Mouse (Mus musculus): ENCODE data around the gene Gabrd. TPM values are rescaled to one million over a fixed set of nuclear protein-coding genes. Genes with fewer than 3 reads are reported as not detected.

Gabrd gene
- polyA plus RNA-seq, 1 experiment from 2014 or later, result 0.07 TPM

DNA sequence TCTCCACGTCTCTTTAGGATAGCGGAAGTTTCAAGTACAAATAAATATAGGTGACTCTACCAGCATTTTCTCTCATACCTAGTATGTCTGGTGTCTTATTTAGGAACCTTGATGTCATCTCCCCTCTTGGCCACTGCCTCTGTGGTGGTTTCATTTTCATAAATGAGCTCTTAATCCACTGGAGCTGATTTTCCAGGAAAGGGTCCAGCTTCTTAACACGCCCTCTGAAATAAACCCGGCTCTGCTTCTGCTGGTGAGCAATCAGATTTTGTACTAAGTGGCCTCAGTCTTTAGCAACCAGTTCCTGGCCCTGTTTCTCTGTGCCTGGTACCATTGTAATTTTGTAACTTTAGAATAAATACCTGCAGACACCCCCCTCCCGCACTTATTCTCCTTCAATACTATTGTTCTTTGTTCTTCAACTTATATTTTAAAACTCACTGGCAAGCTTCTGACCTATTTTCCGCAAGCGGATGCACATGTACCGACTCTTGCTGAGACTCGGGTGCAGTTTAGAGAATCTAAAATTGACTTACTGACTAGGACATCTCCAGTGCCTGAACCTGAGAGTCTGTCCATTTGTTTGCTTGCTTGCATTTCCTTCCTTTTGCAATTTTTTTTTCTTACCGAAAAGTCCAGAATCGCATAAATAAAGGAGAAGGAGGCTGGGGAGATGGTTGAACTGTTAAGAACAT, 15.9 kb upstream of the Gabrd start:
- H3K4me2 ChIP-seq, result no peak overlapping the region
- H3K9me3 ChIP-seq, result no peaks in the 10 kb centered on the region
- H3K36me3 ChIP-seq, result no peaks in the 10 kb centered on the region
- 86% methylated on average over 11 of the region's 11 CpGs for WGBS
- no peak for ATAC-seq (ENCODE audit: borderline replicate concordance, extremely low read depth, low FRiP score, low TSS enrichment)
- H3K27me3 ChIP-seq, result 0 out of 2 replicates have a peak, but pooled peaks cover 4% of the 10 kb centered on the region
- no peak overlapping the region for H3K9ac ChIP-seq
- peaks cover 9% of the 10 kb centered on the region for H3K4me1 ChIP-seq
- no peak overlapping the region for H3K4me3 ChIP-seq
- H3K27ac ChIP-seq, result no peak overlapping the region

DNA sequence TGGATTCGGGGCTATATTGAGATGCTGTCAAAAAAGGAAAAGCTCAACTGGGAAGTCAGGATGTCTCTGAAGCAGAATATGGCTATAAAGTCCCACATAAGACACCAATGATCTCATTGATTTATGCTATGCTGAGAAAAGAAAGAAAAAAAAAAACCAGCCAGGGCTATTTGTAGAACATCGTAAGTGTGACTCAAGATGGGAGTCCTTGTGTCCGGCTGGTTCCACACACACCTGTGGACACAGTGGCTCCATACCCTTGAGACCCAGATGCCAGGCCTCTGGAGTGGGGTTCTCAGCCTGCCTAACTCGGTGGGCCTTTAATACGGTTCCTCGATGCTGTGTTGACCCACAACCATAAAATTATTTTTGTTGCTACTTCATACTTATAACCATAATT, 14.2 kb upstream of the Gabrd start:
- ATAC-seq (ENCODE audit: borderline replicate concordance, extremely low read depth, low FRiP score, low TSS enrichment), result no peak
- 87% methylated on average over 6 of the region's 6 CpGs for WGBS
- H3K9me3 ChIP-seq, result no peaks in the 10 kb centered on the region
- H3K27me3 ChIP-seq, result 0 out of 2 replicates have a peak, but pooled peaks cover 7% of the 10 kb centered on the region
- H3K27ac ChIP-seq, result no peak overlapping the region
- H3K4me3 ChIP-seq, result no peak overlapping the region
- H3K9ac ChIP-seq, result no peak overlapping the region
- peaks cover 13% of the 10 kb centered on the region for H3K4me1 ChIP-seq
- H3K36me3 ChIP-seq, result no peaks in the 10 kb centered on the region
- H3K4me2 ChIP-seq, result no peak overlapping the region

DNA sequence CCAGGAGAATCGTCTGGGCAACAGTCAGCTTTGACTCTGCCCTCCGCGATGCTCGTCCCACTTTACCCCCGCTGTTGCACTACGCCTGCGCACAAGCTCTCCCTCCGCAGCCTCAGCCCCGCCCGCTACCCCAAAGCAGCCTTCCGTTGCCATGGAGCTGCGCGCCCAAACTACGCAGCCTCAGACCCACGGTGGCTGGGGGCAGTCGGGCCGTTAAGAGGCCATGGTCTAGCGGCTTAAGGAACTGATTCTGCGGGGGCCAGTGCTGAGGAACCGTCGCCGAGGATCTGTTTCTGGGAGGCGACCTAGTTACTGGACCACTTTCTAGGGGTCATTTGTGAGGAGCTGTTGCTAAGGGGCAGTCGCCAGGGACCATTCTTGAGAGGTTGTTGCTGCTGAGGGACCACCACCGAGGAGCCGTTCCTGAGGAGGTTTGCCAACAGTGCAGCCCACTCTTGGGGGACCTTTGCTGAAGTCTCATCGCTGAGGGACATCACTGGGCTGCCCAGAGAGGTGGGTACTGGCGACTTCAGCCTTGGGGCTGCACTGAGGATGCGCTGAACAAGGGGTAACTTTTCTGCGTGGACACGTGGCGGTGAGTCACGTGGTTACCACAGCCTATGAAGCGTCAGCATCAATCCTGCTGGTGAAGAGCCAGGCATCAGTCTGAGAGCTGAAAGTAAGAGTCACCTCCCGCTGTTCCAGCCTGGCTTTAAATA, 11.3 kb upstream of the Gabrd start, which contains the start of gene Cfap74:
TSS of gene Cfap74 (plus strand) at position 133 of the 719 bp plus-strand sequence.
- H3K27ac ChIP-seq, result no peak within 1 kb of the TSS
- peak within 1 kb of the TSS; percentile 34 for H3K9ac ChIP-seq
- peak; percentile 93 for ATAC-seq (ENCODE audit: borderline replicate concordance, extremely low read depth, low FRiP score, low TSS enrichment)
- H3K27me3 ChIP-seq, result 0 out of 2 replicates have a peak, but pooled peaks cover 7% of the 10 kb centered on the region
- under 1% methylated on average over 35 of the region's 35 CpGs for WGBS
- no peaks in the 10 kb centered on the region for H3K9me3 ChIP-seq
- H3K4me2 ChIP-seq, result peak within 1 kb of the TSS; percentile 90
- H3K36me3 ChIP-seq, result no peaks in the 10 kb centered on the region
- peaks cover 13% of the 10 kb centered on the region for H3K4me1 ChIP-seq
- H3K4me3 ChIP-seq, result peak within 1 kb of the TSS; percentile 45

DNA sequence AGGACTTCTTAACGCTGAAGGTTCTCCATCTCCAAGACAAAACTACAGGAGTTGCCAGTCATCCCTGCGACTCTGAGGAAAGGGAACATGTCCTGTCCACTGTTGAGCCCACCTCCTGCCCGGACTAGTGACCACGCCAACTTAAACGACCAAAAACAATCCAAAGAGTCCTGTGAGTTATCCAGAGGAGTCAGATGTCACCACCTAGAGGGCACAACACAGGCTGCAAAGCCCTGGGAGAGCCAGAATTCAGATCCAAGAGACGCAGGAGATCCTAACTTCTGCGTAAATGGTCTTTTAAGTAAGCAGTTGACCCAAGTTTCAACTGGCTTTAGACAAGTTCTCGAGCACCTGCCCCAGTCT, 10.8 kb upstream of the Gabrd start:
- 0 out of 2 replicates have a peak, but pooled peaks cover 7% of the 10 kb centered on the region for H3K27me3 ChIP-seq
- H3K36me3 ChIP-seq, result no peaks in the 10 kb centered on the region
- H3K9ac ChIP-seq, result no peak overlapping the region
- ATAC-seq (ENCODE audit: borderline replicate concordance, extremely low read depth, low FRiP score, low TSS enrichment), result peak; percentile 35; the same call in 1 of the 2 replicates
- H3K4me2 ChIP-seq, result peak overlapping the region; percentile 90
- H3K4me3 ChIP-seq, result peak overlapping the region; percentile 45
- no peak overlapping the region for H3K27ac ChIP-seq
- peaks cover 13% of the 10 kb centered on the region for H3K4me1 ChIP-seq
- WGBS, result 3% methylated on average over 8 of the region's 8 CpGs
- no peaks in the 10 kb centered on the region for H3K9me3 ChIP-seq

DNA sequence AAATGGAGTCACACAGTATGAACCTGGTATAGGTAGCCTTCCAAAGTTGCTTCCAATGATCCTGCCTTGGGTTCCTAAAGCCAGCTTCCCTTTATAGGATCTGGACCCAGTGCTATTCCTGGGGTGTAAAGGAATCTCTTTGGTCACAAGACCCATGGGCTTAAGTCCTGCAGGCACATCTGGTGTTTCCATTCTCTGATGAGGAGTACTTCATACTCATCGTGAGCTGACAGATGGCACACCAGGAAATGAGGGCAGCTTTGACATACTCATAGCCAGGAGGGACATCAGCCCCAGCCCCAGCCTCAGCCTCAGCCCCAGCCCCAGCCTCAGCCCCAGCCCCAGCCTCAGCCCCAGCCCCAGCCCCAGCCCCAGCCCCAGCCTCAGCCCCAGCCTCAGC, 4.6 kb upstream of the Gabrd start:
- WGBS, result 64% methylated on average over 1 of the region's 1 CpGs
- Histone ChIP-seq H3K4me2 (no peak overlapping the region), H3K27me3 (peaks cover 17% of the 10 kb centered on the region), H3K9me3 (no peaks in the 10 kb centered on the region), H3K4me3 (no peak overlapping the region), H3K36me3 (no peaks in the 10 kb centered on the region), H3K9ac (no peak overlapping the region), H3K27ac (no peak overlapping the region), H3K4me1 (peaks cover 7% of the 10 kb centered on the region)
- no peak for ATAC-seq (ENCODE audit: borderline replicate concordance, extremely low read depth, low FRiP score, low TSS enrichment)

DNA sequence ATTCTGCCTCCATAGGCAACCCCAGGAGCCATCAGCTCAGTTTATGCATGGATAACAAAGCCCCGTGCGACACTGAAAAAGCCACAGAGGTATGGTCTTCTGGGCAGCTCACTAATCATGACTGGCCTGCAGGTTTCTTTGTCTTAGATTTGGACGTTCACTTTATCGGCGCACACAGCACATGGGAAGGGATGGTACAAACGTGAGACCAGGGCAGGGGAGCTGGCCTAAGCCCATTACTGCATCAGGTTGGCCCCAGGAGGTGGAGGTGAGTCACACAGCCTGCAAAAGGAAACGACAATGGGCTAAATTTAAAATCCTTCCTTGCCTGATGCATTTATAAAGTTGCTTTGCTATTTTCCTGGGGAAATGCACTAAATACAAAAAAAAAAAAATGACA, 3.2 kb upstream of the Gabrd start:
- no peak for ATAC-seq (ENCODE audit: borderline replicate concordance, extremely low read depth, low FRiP score, low TSS enrichment)
- no peak overlapping the region for H3K27ac ChIP-seq
- peaks cover 7% of the 10 kb centered on the region for H3K4me1 ChIP-seq
- no peaks in the 10 kb centered on the region for H3K36me3 ChIP-seq
- no peak overlapping the region for H3K9ac ChIP-seq
- no peaks in the 10 kb centered on the region for H3K9me3 ChIP-seq
- H3K27me3 ChIP-seq, result peaks cover 29% of the 10 kb centered on the region
- H3K4me2 ChIP-seq, result no peak overlapping the region
- 67% methylated on average over 7 of the region's 7 CpGs for WGBS
- H3K4me3 ChIP-seq, result no peak overlapping the region

DNA sequence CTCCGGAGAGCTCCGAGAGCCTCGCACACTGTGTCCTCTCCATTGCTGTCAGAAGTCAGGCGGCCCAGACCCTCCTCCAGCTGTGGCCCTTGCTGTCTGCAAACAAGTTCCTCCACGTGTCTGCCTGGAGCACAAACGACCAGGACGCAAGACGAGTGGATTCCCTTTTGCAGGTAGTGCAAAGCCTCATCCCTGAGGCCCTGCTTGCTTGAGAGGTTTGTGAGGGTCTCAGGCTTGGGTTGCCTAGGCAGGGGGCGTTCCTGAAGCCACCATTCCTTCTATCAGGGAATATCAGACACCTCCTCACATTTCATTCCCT, 269 bp upstream of the Gabrd start:
- Histone ChIP-seq H3K36me3 (no peaks in the 10 kb centered on the region), H3K9ac (no peak overlapping the region), H3K9me3 (no peaks in the 10 kb centered on the region), H3K27me3 (peaks cover 29% of the 10 kb centered on the region), H3K4me3 (peak overlapping the region; percentile 33), H3K4me2 (peak overlapping the region; percentile 72), H3K4me1 (peaks cover 7% of the 10 kb centered on the region), H3K27ac (no peak overlapping the region)
- ATAC-seq (ENCODE audit: borderline replicate concordance, extremely low read depth, low FRiP score, low TSS enrichment), result no peak
- 3% methylated on average over 9 of the region's 9 CpGs for WGBS

DNA sequence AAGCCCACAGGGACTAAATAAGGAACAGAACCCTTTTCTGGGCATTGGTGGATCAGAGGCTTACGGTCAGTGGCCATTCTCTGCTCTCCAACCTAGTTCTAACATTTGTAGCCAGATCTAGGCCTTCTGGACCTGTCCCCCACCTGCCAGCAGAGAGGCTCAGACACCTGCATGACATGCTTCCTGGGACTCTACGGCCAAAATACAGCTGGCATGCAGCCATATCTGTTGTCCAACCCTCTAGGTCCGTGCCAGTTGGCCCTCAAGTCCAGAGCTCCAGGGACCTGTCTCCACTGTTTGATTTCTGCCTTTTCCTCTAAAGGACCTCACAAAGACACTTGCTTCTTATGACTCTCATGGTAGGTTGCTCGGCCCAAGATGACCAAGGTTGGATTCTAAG, 1.2 kb downstream of the Gabrd start:
- no peak overlapping the region for H3K4me2 ChIP-seq
- H3K4me3 ChIP-seq, result no peak overlapping the region
- no peak overlapping the region for H3K27ac ChIP-seq
- peaks cover 29% of the 10 kb centered on the region for H3K27me3 ChIP-seq
- H3K9me3 ChIP-seq, result no peaks in the 10 kb centered on the region
- H3K4me1 ChIP-seq, result peaks cover 7% of the 10 kb centered on the region
- ATAC-seq (ENCODE audit: borderline replicate concordance, extremely low read depth, low FRiP score, low TSS enrichment), result no peak
- no peaks in the 10 kb centered on the region for H3K36me3 ChIP-seq
- WGBS, result 75% methylated on average over 4 of the region's 4 CpGs
- no peak overlapping the region for H3K9ac ChIP-seq

DNA sequence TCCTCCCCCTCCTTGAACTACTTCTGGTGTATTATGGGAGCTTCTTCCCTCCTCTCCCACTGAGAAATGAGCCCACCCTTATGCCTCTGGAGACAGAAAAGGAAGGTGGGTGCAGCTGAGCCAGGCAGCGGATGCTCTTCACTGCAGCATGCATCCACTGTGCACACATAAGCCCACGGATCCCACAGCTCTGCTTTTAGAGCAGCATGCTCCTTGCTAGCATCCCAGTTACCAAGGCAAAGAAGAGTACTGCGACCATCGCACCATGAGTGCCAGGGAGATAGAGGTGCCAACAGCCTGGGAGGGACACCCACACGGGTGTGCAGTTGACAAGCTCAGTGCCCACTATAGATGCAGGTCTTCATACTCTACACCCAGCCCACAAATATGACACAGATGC, 2.4 kb downstream of the Gabrd start:
- peaks cover 29% of the 10 kb centered on the region for H3K27me3 ChIP-seq
- no peak overlapping the region for H3K27ac ChIP-seq
- WGBS, result 77% methylated on average over 5 of the region's 5 CpGs
- ATAC-seq (ENCODE audit: borderline replicate concordance, extremely low read depth, low FRiP score, low TSS enrichment), result no peak
- no peak overlapping the region for H3K4me3 ChIP-seq
- H3K9me3 ChIP-seq, result no peaks in the 10 kb centered on the region
- H3K9ac ChIP-seq, result no peak overlapping the region
- H3K4me1 ChIP-seq, result peaks cover 7% of the 10 kb centered on the region
- H3K36me3 ChIP-seq, result no peaks in the 10 kb centered on the region
- H3K4me2 ChIP-seq, result no peak overlapping the region

DNA sequence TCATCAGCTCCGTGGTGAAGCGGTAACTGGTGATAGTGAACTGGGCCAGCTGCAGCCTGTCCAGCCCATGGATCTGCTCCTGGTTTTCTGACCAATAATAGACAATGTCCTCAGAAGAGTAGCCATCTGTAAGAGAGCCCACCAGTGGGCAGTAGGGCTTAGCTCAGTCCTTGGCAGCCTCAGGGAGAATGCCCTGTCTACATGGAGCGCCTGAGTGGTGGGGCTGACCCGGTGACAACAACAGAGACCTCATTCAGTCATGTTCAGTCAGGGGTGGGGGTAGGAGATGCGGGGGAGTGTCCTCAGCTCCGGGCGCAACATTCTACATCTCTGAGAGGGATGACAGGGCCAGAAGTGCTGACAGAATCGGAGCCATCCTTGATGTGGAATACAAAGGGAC, 10.7 kb downstream of the Gabrd start:
- Histone ChIP-seq H3K4me1 (no peaks in the 10 kb centered on the region), H3K27ac (no peak overlapping the region), H3K9ac (no peak overlapping the region), H3K4me3 (no peak overlapping the region), H3K36me3 (no peaks in the 10 kb centered on the region), H3K27me3 (no peaks in the 10 kb centered on the region), H3K4me2 (no peak overlapping the region), H3K9me3 (no peaks in the 10 kb centered on the region)
- ATAC-seq (ENCODE audit: borderline replicate concordance, extremely low read depth, low FRiP score, low TSS enrichment), result no peak
- WGBS, result 77% methylated on average over 8 of the region's 8 CpGs

DNA sequence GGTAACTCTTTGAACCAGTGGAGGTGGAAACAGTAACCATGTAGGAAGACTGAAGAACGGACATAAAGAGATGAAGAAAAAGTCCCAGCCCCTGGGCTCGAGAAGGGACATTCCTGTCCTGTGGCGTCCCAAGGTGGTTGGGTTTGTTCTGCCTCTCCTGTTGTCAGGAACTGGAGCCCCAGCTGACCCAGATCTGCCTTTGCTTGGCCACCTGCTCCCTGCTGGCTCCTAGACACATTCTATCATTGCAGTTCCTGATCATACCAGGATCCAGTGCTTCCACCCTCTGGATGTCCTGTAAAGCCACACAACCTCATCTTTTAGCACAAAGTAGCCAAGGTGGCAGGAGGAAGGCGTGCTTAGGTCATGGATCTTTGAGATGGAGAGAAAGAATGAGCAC, 14.6 kb downstream of the Gabrd start:
- Histone ChIP-seq H3K4me3 (no peak overlapping the region), H3K36me3 (no peaks in the 10 kb centered on the region), H3K9ac (no peak overlapping the region), H3K4me1 (no peaks in the 10 kb centered on the region), H3K27ac (no peak overlapping the region), H3K4me2 (no peak overlapping the region), H3K27me3 (no peaks in the 10 kb centered on the region), H3K9me3 (no peaks in the 10 kb centered on the region)
- 58% methylated on average over 4 of the region's 4 CpGs for WGBS
- no peak for ATAC-seq (ENCODE audit: borderline replicate concordance, extremely low read depth, low FRiP score, low TSS enrichment)

DNA sequence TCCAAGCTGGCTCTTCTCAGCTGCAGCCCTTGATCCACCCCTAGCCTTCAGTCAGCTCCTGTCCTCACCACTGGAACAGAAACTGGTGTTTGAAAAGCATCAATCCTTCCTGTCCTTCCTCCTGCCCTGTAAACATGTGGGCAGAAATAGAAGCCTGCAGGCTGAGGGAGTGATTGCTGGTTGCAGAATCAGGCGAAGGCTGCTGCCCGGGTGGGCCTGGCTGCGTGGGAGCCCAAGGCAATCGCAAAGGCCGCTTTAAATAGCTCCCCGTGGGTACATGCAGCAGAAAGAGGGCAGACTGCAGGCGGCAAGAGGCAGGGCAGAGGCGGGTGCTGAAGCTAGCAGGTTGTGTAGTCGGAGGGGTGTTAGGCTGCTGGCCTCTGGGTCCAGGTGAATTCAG, 15.2 kb downstream of the Gabrd start:
- no peak for ATAC-seq (ENCODE audit: borderline replicate concordance, extremely low read depth, low FRiP score, low TSS enrichment)
- no peaks in the 10 kb centered on the region for H3K27me3 ChIP-seq
- WGBS, result 17% methylated on average over 9 of the region's 9 CpGs

More for the DNA sequence above, 15.2 kb downstream of the Gabrd start:
- Histone ChIP-seq H3K4me2 (no peak overlapping the region), H3K4me3 (no peak overlapping the region), H3K36me3 (no peaks in the 10 kb centered on the region), H3K4me1 (no peaks in the 10 kb centered on the region), H3K27ac (no peak overlapping the region), H3K9ac (no peak overlapping the region), H3K9me3 (no peaks in the 10 kb centered on the region)

Measured in lung, embryonic 15.5 days (tissue).